Mouse (Mus musculus): Measurements from ENCODE around the gene Olfr633. TPM values are rescaled to one million over a fixed set of nuclear protein-coding genes. Genes with fewer than 3 reads are reported as not detected.

The Olfr633 gene
- total RNA-seq (2014; rRNA removed) (not detected in 2 replicates), polyA plus RNA-seq (2012; rRNA removed) (not detected in 2 replicates)

GRCm38 (mm10) chr7:103944137-103944536 lies at the start of gene Olfr633:
Gene Olfr633, plus strand, starts transcription at chr7:103944437.
- Histone ChIP-seq H3K27me3 (ENCODE audit: control insufficient read depth, insufficient read depth, low read length) (no peaks in the 10 kb centered on the region), H3K79me2 (ENCODE audit: control insufficient read depth, insufficient read depth, low read length) (no peaks in the 10 kb centered on the region), H3K36me3 (ENCODE audit: control insufficient read depth, insufficient read depth, low read length) (no peaks in the 10 kb centered on the region), H3K4me3 (ENCODE audit: insufficient read depth, low read depth, low read length) (no peak within 1 kb of the TSS), H3K9ac (ENCODE audit: low read depth, low read length) (no peak within 1 kb of the TSS), H3K27ac (replicated peaks; ENCODE audit: insufficient read depth, low read depth, low read length) (no peak within 1 kb of the TSS), H3K4me1 (ENCODE audit: control insufficient read depth, insufficient read depth, low read length) (no peaks in the 10 kb centered on the region)
- TF ChIP-seq POLR2A (IDR thresholded peaks at IDR 0.05; ENCODE audit: extremely low read depth, insufficient read depth, low read length), result no peak
- no peak for TF ChIP-seq CTCF (IDR thresholded peaks at IDR 0.05; ENCODE audit: low read depth, low read length)
- no peak for DNase-seq (ENCODE audit: extremely low read depth, low read depth, low spot score)

DNA sequence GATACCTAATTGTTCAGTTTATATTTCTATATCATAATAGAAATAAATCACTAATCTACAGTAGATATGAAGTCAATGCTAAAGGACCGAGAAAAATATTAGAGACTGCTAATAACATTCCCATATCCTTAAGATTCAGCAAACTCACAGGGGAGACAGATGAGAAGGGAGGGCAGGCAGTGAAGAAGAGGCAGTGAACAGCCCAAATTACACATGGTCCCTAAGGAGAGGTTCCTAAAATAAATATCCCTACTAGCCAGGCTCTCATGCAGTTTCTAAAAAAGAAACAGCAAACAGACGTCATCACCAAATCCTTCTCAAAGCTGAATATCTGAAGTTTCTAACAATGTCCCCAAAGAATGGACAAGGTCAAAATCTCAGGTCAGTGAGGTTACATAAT lies 41.0 kb upstream of the Olfr633 start, which contains the start of gene Olfr65:
TSS of gene Olfr65 (plus strand) at position 301 of the 400 bp plus-strand sequence.
- H3K4me1 ChIP-seq (ENCODE audit: control insufficient read depth, insufficient read depth, low read length), result no peaks in the 10 kb centered on the region
- H3K4me3 ChIP-seq (ENCODE audit: insufficient read depth, low read depth, low read length), result no peak within 1 kb of the TSS
- no peaks in the 10 kb centered on the region for H3K27me3 ChIP-seq (ENCODE audit: control insufficient read depth, insufficient read depth, low read length)
- no peaks in the 10 kb centered on the region for H3K79me2 ChIP-seq (ENCODE audit: control insufficient read depth, insufficient read depth, low read length)
- no peaks in the 10 kb centered on the region for H3K36me3 ChIP-seq (ENCODE audit: control insufficient read depth, insufficient read depth, low read length)
- WGBS, result 66% methylated on average over 2 of the region's 2 CpGs
- H3K27ac ChIP-seq (replicated peaks; ENCODE audit: insufficient read depth, low read depth, low read length), result no peak within 1 kb of the TSS
- H3K9ac ChIP-seq (ENCODE audit: low read depth, low read length), result no peak within 1 kb of the TSS
- no peak for DNase-seq (ENCODE audit: extremely low read depth, low read depth, low spot score)
- TF ChIP-seq CTCF (IDR thresholded peaks at IDR 0.05; ENCODE audit: low read depth, low read length) (no peak), POLR2A (IDR thresholded peaks at IDR 0.05; ENCODE audit: extremely low read depth, insufficient read depth, low read length) (no peak)

GRCm38 (mm10) chr7:103910047-103910446 lies 34.2 kb upstream of the Olfr633 start:
- WGBS, result 30% methylated on average over 3 of the region's 3 CpGs
- no peak for TF ChIP-seq POLR2A (IDR thresholded peaks at IDR 0.05; ENCODE audit: extremely low read depth, insufficient read depth, low read length)
- no peak for TF ChIP-seq CTCF (IDR thresholded peaks at IDR 0.05; ENCODE audit: low read depth, low read length)
- Histone ChIP-seq H3K27ac (replicated peaks; ENCODE audit: insufficient read depth, low read depth, low read length) (no peak overlapping the region), H3K79me2 (ENCODE audit: control insufficient read depth, insufficient read depth, low read length) (no peaks in the 10 kb centered on the region), H3K36me3 (ENCODE audit: control insufficient read depth, insufficient read depth, low read length) (no peaks in the 10 kb centered on the region), H3K27me3 (ENCODE audit: control insufficient read depth, insufficient read depth, low read length) (no peaks in the 10 kb centered on the region), H3K4me3 (ENCODE audit: insufficient read depth, low read depth, low read length) (no peak overlapping the region), H3K4me1 (ENCODE audit: control insufficient read depth, insufficient read depth, low read length) (no peaks in the 10 kb centered on the region), H3K9ac (ENCODE audit: low read depth, low read length) (no peak overlapping the region)
- no peak for DNase-seq (ENCODE audit: extremely low read depth, low read depth, low spot score)

DNA sequence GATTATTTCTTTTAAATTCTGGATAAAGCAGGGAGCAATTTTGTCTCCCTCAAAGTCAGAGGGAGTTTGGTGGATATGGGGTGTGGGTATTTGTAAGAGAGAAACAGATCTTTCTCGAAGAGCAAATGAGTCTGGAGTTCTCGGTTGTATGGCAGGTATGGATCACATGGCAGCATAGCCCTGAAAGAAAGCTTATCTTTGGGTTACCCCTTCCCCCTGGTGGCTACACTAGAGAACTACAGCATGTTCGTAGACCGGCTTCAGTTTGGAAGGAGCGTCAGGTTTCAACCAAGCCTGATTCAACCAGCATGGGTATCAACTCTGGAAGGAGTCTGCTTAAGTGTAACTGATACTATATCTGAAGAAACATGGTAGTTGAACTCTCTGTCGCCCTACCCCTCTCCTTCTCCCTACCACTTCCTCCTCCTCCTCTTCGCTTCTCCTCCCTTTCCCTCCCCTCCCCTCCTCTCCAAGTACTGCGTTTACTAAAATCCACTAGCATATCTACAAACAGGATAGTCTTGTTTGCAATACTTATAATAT lies 31.2 kb upstream of the Olfr633 start:
- Histone ChIP-seq H3K4me1 (ENCODE audit: control insufficient read depth, insufficient read depth, low read length) (no peaks in the 10 kb centered on the region), H3K27ac (replicated peaks; ENCODE audit: insufficient read depth, low read depth, low read length) (no peak overlapping the region), H3K79me2 (ENCODE audit: control insufficient read depth, insufficient read depth, low read length) (no peaks in the 10 kb centered on the region), H3K9ac (ENCODE audit: low read depth, low read length) (no peak overlapping the region), H3K36me3 (ENCODE audit: control insufficient read depth, insufficient read depth, low read length) (no peaks in the 10 kb centered on the region), H3K27me3 (ENCODE audit: control insufficient read depth, insufficient read depth, low read length) (no peaks in the 10 kb centered on the region), H3K4me3 (ENCODE audit: insufficient read depth, low read depth, low read length) (no peak overlapping the region)
- no peak for TF ChIP-seq POLR2A (IDR thresholded peaks at IDR 0.05; ENCODE audit: extremely low read depth, insufficient read depth, low read length)
- TF ChIP-seq CTCF (IDR thresholded peaks at IDR 0.05; ENCODE audit: low read depth, low read length), result no peak
- DNase-seq (ENCODE audit: extremely low read depth, low read depth, low spot score), result no peak
- WGBS, result 47% methylated on average over 8 of the region's 8 CpGs

GRCm38 (mm10) chr7:103915338-103915737 lies 28.9 kb upstream of the Olfr633 start:
- H3K79me2 ChIP-seq (ENCODE audit: control insufficient read depth, insufficient read depth, low read length), result no peaks in the 10 kb centered on the region
- no peak for TF ChIP-seq POLR2A (IDR thresholded peaks at IDR 0.05; ENCODE audit: extremely low read depth, insufficient read depth, low read length)
- no peak for TF ChIP-seq CTCF (IDR thresholded peaks at IDR 0.05; ENCODE audit: low read depth, low read length)
- no peaks in the 10 kb centered on the region for H3K27me3 ChIP-seq (ENCODE audit: control insufficient read depth, insufficient read depth, low read length)
- H3K27ac ChIP-seq (replicated peaks; ENCODE audit: insufficient read depth, low read depth, low read length), result no peak overlapping the region
- H3K4me3 ChIP-seq (ENCODE audit: insufficient read depth, low read depth, low read length), result no peak overlapping the region
- no peak for DNase-seq (ENCODE audit: extremely low read depth, low read depth, low spot score)
- no peak overlapping the region for H3K9ac ChIP-seq (ENCODE audit: low read depth, low read length)
- H3K36me3 ChIP-seq (ENCODE audit: control insufficient read depth, insufficient read depth, low read length), result no peaks in the 10 kb centered on the region
- no peaks in the 10 kb centered on the region for H3K4me1 ChIP-seq (ENCODE audit: control insufficient read depth, insufficient read depth, low read length)

GRCm38 (mm10) chr7:103928525-103928924 lies 15.7 kb upstream of the Olfr633 start, which contains the start of gene Olfr631:
Gene Olfr631, plus strand, starts transcription at chr7:103928825.
- H3K27ac ChIP-seq (replicated peaks; ENCODE audit: insufficient read depth, low read depth, low read length), result no peak within 1 kb of the TSS
- H3K4me1 ChIP-seq (ENCODE audit: control insufficient read depth, insufficient read depth, low read length), result no peaks in the 10 kb centered on the region
- H3K79me2 ChIP-seq (ENCODE audit: control insufficient read depth, insufficient read depth, low read length), result no peaks in the 10 kb centered on the region
- H3K36me3 ChIP-seq (ENCODE audit: control insufficient read depth, insufficient read depth, low read length), result no peaks in the 10 kb centered on the region
- DNase-seq (ENCODE audit: extremely low read depth, low read depth, low spot score), result no peak
- H3K9ac ChIP-seq (ENCODE audit: low read depth, low read length), result no peak within 1 kb of the TSS
- H3K27me3 ChIP-seq (ENCODE audit: control insufficient read depth, insufficient read depth, low read length), result no peaks in the 10 kb centered on the region
- TF ChIP-seq POLR2A (IDR thresholded peaks at IDR 0.05; ENCODE audit: extremely low read depth, insufficient read depth, low read length) (no peak), CTCF (IDR thresholded peaks at IDR 0.05; ENCODE audit: low read depth, low read length) (no peak)
- no peak within 1 kb of the TSS for H3K4me3 ChIP-seq (ENCODE audit: insufficient read depth, low read depth, low read length)
